Mouse (Mus musculus) lung, adult 18-20 months (tissue): ENCODE results near the gene Cdk5r1.

Experiments
- DNase-seq, 2 experiments: peaks; one replicate each; pipeline ENCODE4 v3.0.0; 2022; ENCODE audit warnings: mixed read lengths in 2 of 2

Cdk5r1 gene

DNA sequence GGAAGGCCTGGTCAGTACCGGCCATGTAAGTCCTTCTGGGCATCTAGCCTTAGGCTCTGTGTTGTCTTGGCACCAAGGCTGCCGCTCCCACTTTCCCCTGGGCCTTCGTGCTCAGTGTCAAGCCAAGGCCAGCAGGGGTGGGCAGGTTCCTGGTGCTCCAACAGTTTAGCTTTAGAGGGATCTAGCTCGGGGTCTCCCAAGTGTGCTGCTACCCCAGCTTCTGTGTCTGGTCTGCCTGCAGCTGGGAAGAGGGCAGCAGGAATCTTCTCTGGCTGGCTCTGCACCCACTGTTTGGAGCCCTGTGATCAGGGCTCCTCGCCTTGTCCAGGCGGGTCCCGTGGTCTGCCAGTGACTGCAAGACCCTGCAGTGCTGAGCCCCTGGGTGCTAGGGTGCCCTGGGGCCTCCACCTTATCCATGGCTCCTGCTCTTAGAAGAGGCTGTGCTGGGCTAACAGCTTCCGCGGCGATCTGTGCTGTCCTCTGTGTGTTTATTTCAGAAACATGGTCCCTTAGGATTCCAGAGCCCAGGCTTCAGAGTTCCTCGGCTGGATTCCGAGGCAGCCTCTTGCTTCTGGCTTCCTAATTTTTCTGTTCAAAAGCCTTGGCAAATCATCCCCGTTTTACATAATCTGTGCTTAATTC, 4.7 kb downstream of the Cdk5r1 start:
- no peak for DNase-seq

DNA sequence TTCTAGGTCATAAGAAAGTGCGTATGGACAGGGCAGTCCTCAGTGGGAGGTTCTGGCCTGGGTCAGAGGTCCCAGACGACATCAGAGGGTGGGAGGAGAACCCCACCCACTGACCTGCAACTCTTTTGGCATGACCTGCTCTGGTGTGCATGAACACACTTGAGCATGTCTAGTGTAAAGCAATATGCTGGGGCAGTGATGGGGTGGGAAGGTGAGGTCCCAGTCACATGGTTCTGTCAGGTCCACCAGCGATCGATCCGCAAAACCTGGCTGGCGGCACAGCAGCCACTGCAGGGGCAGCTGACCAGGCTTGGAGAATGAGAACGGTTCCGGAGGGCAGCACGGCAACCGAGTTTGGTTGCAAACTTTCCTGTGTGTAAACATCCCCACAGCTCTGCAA, 5.5 kb downstream of the Cdk5r1 start:
- DNase-seq = no peak

DNA sequence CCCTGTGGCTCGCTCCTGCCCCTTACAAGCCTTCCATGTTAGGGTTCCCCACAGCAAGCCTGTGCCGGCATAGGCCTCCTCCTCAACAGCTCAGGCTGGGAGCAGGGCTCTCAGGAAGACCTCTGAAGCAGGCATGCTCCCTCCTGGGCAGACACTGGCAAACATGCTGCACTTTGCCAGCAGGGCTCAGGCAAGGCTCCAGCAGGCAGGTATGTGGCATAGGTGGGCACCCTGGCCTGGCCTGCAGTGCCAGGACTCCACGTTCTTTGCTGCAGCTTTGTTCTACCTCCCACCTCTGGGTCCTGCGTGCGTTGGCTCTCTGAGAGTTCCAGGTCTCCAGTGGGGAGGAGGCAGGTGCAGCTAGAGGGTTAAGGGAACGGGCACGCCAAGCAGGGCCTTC, 6.1 kb downstream of the Cdk5r1 start:
- no peak for DNase-seq

- no peak for DNase-seq
Measured at GRCm38 (mm10) chr11:80483536-80484067, 6.8 kb downstream of the Cdk5r1 start.

- no peak for DNase-seq
Measured at GRCm38 (mm10) chr11:80484191-80484791, 7.5 kb downstream of the Cdk5r1 start.

- DNase-seq = no peak
Measured at GRCm38 (mm10) chr11:80485120-80485551, 8.3 kb downstream of the Cdk5r1 start.

- no peak for DNase-seq
Measured at GRCm38 (mm10) chr11:80485622-80486206, 8.9 kb downstream of the Cdk5r1 start.

- DNase-seq = no peak
Measured at GRCm38 (mm10) chr11:80487904-80488587, 11.2 kb downstream of the Cdk5r1 start.

DNA sequence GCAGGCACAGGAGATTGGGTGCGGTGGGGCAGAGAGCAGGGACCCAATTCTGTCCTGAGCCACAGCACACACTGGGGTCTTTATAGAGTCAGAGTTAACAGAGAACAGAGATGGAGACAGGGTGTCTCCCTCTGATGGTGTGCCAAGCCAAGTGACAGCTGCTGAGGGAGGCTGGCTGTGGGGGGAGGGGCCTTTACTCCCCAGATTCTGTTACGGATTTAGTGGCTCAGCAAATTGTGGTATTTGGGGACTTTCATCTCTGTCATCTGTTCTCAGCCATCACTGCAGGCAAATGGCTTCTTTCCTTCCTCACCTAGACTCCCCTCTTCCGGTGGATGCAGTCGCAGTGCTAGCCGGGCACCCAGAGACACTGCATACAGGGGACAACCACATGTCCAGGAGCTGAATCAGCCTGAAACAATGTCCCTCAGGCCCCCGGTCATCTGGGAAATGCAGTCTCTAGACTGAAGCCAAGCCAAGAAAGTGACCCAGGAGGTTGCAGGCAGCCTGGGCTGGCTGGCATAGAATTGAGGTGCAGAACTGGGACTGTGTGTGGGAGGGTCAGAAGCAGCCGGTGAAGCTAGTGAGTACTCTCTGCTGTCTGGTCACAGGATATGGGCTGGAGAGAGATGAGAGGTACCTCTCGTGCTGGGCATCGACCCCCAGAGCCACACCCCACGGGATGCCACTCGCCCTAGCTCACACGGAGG, 12.5 kb downstream of the Cdk5r1 start:
- no peak for DNase-seq

GRCm38 (mm10) chr11:80489882-80490196, 13.0 kb downstream of the Cdk5r1 start:
- DNase-seq = no peak

GRCm38 (mm10) chr11:80490831-80491230, 14.0 kb downstream of the Cdk5r1 start:
- no peak for DNase-seq

GRCm38 (mm10) chr11:80493186-80493585, 16.4 kb downstream of the Cdk5r1 start:
- no peak for DNase-seq

DNA sequence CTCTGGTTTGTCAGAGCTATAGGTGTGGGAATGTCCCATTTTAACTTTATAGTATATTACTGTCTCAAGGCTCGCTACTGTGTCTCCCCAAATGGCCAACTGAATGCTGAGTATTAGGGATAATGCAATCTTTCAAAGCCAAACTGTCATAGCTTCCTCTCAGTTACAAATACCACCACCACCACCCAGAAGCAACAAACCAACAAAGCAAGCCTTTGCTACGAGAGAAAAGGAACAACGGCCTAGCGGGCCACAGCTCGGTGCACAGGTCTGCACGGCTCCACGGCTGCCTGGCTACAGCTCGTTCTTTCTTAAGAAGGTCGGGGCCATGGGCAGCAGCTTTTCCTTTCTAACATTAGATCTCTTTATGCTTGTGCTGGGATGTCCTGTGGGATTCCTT, 18.0 kb downstream of the Cdk5r1 start:
- no peak for DNase-seq

DNA sequence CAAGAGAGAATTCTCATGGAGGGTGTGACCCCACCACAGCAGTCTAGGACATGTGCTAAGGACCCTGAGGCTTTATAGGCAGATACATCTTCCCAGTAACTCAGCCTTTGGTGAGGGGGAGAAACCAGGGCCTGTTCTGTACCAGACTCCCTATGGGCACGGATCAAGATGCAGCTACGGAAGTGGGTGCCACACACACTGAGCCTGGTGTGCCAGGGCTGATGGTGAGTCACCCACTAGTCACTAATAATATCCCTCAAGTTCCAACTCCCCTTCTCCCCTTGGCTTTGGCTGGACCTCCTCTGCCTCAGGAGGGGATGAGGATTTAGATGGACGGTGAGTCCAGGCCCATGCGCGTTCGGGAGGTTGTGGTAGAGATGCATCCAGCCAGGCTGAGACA, 19.1 kb downstream of the Cdk5r1 start:
- no peak for DNase-seq

DNA sequence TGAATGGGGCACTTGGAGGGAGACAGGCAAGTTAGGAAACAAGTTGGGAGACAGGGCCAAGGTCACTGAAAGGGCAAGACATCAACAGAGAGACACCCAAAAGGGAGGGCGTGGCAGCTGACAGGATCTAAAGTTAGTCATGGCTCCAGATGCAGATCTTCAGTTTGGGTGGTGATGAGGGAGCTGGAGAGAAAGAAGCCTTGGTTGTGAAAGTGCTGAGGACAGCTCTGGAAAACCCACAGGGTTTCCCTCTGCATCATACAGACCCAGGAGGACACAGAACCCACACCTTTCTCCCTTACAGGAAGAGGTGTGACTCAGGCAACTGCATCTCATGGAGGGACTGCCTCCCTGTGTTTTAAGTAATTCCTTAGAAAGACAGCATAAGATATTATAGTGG, 19.8 kb downstream of the Cdk5r1 start:
- no peak for DNase-seq

DNA sequence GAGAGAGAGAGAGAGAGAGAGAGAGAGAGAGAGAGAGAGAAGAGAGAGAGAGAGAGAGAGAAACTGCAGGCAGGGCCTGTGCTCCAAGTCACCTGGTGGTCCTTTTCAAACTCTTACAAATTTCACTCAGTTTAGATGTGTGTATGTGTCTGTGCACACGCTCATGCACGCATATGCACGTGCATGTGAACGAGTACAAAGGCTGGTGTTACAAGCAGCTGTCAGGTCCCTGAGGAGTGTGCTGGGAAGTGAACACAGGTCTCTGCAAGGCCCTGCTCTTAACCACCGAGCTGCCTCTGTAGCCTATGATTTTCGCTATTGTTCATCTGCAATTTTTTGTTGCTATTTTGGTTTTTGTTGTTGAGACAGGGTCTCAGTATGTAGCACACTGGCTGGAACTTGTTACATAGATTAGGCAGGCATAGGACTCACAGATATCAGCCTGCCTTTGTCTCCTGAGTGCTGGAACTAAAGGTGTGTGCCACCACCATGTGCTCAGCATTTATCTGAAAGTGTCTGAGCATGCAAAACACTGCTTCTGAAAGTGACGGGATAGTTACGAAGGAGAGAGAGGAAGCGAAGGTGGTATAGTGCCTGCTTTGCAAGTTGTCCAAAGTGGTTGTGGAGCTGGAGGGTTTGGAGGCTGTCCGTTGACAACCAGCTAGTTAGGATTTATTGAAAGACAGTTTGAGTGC, 20.5 kb downstream of the Cdk5r1 start:
- no peak for DNase-seq

GRCm38 (mm10) chr11:80498328-80499070, 21.7 kb downstream of the Cdk5r1 start:
- DNase-seq = no peak

DNA sequence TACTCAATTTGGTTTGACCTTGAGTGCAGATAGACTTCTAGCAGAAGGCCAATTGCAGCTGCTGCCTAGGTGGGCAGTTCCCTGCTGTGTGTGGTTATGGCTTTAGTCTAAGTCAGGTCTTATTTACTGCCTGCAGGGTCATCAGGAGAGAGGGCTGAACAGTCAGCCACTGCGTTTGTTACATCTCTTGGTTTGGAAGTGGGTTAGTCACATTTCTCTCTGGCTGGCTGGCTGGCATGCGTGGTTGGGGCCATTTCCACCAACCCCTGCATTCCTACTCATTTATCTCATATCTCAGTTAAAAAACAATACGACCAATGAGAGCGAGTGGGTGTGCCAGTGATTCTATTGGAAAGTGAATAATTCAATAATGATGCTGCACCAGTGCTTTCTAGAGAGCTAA, 22.7 kb downstream of the Cdk5r1 start:
- DNase-seq = no peak

DNA sequence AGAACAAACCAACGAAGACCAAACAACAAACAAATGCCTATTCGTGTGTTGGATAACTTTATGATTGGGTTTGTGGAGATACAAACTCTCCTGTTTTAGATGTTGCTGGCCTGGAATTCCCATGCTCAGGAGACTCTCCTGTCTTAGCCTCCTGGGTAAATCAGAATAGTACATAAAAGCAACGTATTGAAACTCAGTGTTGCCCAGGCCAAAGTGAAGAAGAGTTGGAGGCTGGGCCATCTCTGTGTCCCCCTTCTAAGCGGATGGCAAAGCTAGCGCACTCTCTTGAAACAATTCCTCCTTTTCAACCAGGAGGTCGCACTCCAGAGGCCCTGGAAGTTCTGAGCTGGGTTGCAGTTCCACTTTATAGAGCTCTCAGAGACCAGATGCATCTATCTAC, 26.5 kb downstream of the Cdk5r1 start:
- no peak for DNase-seq

DNA sequence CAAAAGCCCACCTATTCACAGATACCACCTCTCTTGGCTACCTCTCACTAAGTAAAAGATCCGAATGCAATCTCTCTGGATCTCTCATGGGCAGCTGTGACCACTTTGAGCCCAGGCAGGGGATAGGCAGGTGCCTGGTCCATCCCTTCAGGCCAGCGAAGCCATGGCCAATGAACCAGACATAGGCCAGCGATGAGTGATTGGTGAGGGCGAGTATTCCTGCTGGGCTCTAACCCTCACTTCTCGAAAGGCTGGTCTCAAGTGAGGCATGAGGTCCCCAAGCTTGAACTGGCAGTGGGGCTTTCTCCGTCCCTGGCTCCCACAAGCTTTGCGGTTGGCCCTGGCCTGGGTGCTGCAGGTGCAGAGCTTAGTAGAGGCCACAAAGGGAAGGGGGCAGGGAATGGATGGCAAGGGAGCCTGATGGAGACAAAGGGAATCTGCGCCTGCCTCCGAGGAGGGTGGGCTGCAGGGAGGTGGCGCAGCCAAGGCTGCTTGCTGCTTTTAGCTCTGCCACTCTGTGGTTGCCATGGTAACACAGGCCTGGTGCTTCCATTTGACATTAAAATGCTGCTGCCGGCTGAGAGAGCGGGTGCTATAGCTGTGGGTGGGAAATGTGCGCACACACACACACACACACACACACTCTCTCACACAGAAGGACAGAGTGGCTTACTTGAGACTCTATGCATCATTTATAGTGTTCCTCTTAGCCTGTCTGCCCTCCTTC, 27.1 kb downstream of the Cdk5r1 start:
- DNase-seq = no peak
